Mouse (Mus musculus) spleen, adult 2 months (tissue): Measurements from ENCODE around the gene Mmp15.

ENCODE experiments used
- CTCF ChIP-seq: fragments of 200-500 bp; IDR thresholded peaks from 2 replicates; pipeline ENCODE4 v1.5.1; 2011; ENCODE audit warnings: mild to moderate bottlenecking, inconsistent platforms; ENCODE audit not compliant: insufficient read depth, insufficient read length, insufficient replicate concordance; ENCODE audit errors: extremely low read depth
- POLR2A ChIP-seq: fragments of 200-500 bp; IDR thresholded peaks from 2 replicates; pipeline ENCODE4 v1.6.1; 2011; ENCODE audit warnings: low read depth, low read length, inconsistent platforms

DNA sequence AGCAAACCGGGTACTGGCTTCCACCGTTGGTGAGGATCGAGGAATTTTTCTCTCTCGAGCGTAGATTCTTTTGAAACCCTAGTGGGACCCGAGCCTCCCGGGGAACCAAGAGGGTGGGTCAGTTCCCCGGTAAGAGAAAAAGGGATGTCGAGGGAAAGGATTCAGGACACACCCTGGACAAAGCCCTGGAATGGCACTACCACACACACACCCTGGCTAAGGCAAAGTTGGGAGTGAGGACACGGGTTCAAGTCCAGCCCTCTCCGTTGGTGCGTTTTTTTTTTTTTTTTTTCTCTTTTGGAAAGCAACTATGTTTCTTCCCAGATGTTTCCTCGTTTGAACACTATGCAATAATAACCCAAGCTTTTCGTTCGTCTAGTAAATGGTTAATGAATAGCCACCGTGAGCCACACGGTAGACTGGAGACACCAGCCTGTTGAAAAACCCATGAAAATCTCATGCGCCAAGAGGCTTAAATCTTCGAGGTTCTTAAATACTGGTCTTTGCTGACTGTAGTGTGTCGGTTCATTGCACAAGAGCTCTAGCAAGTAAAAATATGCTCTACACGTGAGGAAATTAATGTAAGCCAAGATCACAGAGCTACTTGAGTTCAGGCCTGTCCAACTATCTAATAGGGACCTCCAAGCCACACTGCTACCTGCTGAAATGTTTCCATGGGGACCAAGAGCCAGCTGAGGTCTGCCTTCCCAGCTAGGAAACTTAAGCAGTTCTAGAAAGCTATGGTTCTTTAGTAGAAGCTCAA lies 19.4 kb upstream of the Mmp15 start:
- TF ChIP-seq CTCF (no peak), POLR2A (no peak)
